Mouse (Mus musculus) neural tube, embryonic 14.5 days (tissue): Measurements from ENCODE around the gene Hnrnpf. TPM values are rescaled to one million over a fixed set of nuclear protein-coding genes. Genes with fewer than 3 reads are reported as not detected.
A peak's percentile ranks its signal among the peaks of the same experiment; 100 is the strongest.

Experiments
- ATAC-seq: fragments of 200-750 bp; cut with Nextera tagmentation; 2 replicates; pipeline ENCODE4 v1.8.0; 2017; ENCODE audit warnings: low read depth, mild to moderate bottlenecking, moderate TSS enrichment, moderate library complexity
- H3K27ac ChIP-seq: fragments of 300-500 bp; sonication (generic); 2 replicates; pipeline ENCODE4 v1.5.1; 2014; ENCODE audit warnings: low read depth, mild to moderate bottlenecking, control low read depth, low read length, moderate library complexity, mixed read lengths
- H3K27me3 ChIP-seq: fragments of 300-500 bp; sonication (generic); 2 replicates; pipeline ENCODE4 v1.6.1; 2014; ENCODE audit warnings: low read length; ENCODE audit not compliant: control insufficient read depth, insufficient read depth
- H3K36me3 ChIP-seq: fragments of 300-500 bp; sonication (generic); 2 replicates; pipeline ENCODE4 v1.6.1; 2014; ENCODE audit warnings: low read length, mixed read lengths; ENCODE audit not compliant: control insufficient read depth, insufficient read depth
- H3K4me1 ChIP-seq: fragments of 300-500 bp; sonication (generic); 2 replicates; pipeline ENCODE4 v1.6.1; 2014; ENCODE audit warnings: low read length; ENCODE audit not compliant: control insufficient read depth, insufficient read depth
- H3K4me2 ChIP-seq: fragments of 300-500 bp; sonication (generic); 2 replicates; pipeline ENCODE4 v1.6.1; 2014; ENCODE audit warnings: mild to moderate bottlenecking, low read depth, low read length, control low read depth
- H3K4me3 ChIP-seq: fragments of 300-500 bp; sonication (generic); 2 replicates; pipeline ENCODE4 v1.5.1; 2014; ENCODE audit warnings: low read depth, low read length, control low read depth, mixed read lengths
- H3K9ac ChIP-seq: fragments of 300-500 bp; sonication (generic); replicated peaks from 2 replicates; pipeline ENCODE4 v1.6.1; 2014; ENCODE audit warnings: low read depth, mild to moderate bottlenecking, control low read depth, low read length, mixed read lengths
- H3K9me3 ChIP-seq: fragments of 300-500 bp; sonication (generic); 2 replicates; pipeline ENCODE4 v1.6.1; 2016; ENCODE audit warnings: low read length; ENCODE audit not compliant: control insufficient read depth
- WGBS: fragments of 180-500 bp; shearing (Covaris S2); extraction: QIAGEN DNeasy Blood & Tissue Kit; methylation state at CpG from one replicate; pipeline ENCODE4 v1.1.7; 2014; 5-methylcytosine and 5-hydroxymethylcytosine counted together
- polyA plus RNA-seq: library from polyadenylated mRNA; unstranded; fragments of >200 nt; fragmentation: Nextera tagmentation; extraction: Ambion mirVana; gene quantifications from 2 replicates; pipeline ENCODE4 v1.2.1, GENCODE M21; 2014

Hnrnpf gene
- polyA plus RNA-seq, result 187 and 245 TPM in 2 replicates

DNA sequence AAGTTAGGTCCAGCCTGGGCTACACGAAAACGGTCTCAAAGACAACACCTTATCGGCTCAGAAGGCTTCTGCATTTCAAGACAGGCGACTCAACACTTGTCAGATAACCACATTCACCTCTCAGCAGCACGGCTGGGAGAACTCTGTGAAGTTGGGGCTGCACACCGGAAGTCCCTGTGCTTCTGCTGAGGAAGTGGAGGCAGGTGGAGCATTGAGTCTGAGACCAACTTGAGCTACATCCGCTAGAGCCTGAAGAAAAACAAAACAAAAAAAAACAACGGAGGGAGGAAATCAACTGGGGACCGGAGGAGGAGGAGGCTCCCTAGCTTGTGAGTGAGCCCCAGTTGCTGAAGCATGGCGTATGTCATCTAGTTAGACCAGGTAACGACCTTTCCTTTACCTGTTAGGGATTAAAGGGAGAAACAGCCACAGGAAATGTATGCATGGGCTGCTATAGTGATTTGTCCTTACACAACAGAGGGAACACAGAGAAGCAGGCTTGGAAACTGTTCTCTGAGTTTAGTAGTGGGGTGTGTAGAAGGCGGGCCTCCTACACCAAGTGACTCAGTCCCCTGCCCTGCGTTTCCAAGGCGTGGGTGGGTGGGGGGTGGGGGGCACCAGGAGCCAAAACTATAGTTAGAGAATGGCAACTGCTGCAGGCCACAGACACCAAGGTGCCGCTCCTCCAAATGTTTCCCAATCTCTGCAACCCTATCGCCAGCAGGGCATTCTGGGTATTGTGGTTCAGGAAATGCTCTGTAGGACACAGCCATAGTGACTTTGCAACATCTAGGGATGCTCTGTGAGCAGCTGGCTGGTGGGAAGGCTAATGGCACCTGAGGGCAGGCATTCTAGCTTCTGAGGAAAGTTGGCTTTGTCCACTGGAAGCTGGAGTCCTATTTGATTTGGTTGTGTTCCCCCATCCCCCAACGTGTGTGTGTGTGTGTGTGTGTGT lies at the start of gene Hnrnpf:
TSS of gene Hnrnpf (plus strand) at position 199 of the 955 bp plus-strand sequence.
- no peaks in the 10 kb centered on the region for H3K27me3 ChIP-seq
- H3K9ac ChIP-seq, result no peak within 1 kb of the TSS
- H3K4me2 ChIP-seq, result no peak within 1 kb of the TSS
- H3K9me3 ChIP-seq, result no peaks in the 10 kb centered on the region
- no peak within 1 kb of the TSS for H3K27ac ChIP-seq
- no peaks in the 10 kb centered on the region for H3K4me1 ChIP-seq
- 81% methylated on average over 17 of the region's 17 CpGs for WGBS
- H3K36me3 ChIP-seq, result no peaks in the 10 kb centered on the region
- H3K4me3 ChIP-seq, result no peak within 1 kb of the TSS
- no peak for ATAC-seq

- H3K4me1 ChIP-seq, result no peaks in the 10 kb centered on the region
- 60% methylated on average over 2 of the region's 2 CpGs for WGBS
- H3K36me3 ChIP-seq, result peaks cover 19% of the 10 kb centered on the region
- H3K9me3 ChIP-seq, result no peaks in the 10 kb centered on the region
- no peak overlapping the region for H3K4me3 ChIP-seq
- H3K27me3 ChIP-seq, result no peaks in the 10 kb centered on the region
- ATAC-seq, result no peak
- no peak overlapping the region for H3K27ac ChIP-seq
- no peak overlapping the region for H3K4me2 ChIP-seq
- H3K9ac ChIP-seq, result no peak overlapping the region
These were observed 48.4 kb upstream of the Hnrnpf start for GRCm38 (mm10) chr6:117851747-117852146.

DNA sequence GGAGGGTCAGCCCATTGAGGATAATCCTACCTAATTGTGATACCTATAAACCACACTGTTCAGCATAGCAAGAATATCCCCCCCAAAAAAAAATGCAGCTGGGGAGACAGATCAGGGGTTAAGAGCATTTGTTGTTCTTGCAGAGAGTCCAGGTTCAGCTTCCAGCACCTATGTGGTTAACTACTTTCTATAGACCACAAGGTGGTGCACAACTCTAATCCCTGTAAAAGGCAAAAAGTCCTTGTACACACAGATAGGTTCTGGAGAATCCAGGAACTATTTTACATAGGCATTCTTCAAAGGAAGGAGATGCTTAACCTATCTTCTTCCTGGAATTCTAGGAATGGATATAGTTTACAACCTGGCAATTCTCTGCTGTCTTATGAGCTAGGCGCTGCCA lies 42.1 kb upstream of the Hnrnpf start:
- Histone ChIP-seq H3K9me3 (no peaks in the 10 kb centered on the region), H3K27ac (no peak overlapping the region), H3K4me2 (no peak overlapping the region), H3K4me1 (no peaks in the 10 kb centered on the region), H3K36me3 (no peaks in the 10 kb centered on the region), H3K4me3 (no peak overlapping the region), H3K27me3 (no peaks in the 10 kb centered on the region), H3K9ac (no peak overlapping the region)
- no peak for ATAC-seq
- 81% methylated on average over 1 of the region's 1 CpGs for WGBS

- Histone ChIP-seq H3K36me3 (no peaks in the 10 kb centered on the region), H3K4me1 (no peaks in the 10 kb centered on the region), H3K4me3 (peak within 1 kb of the TSS; percentile 56), H3K4me2 (peak within 1 kb of the TSS; percentile 88), H3K9me3 (no peaks in the 10 kb centered on the region), H3K27me3 (no peaks in the 10 kb centered on the region), H3K27ac (peak within 1 kb of the TSS; percentile 10; the same call in 1 of the 2 replicates), H3K9ac (peak within 1 kb of the TSS; percentile 72)
- WGBS, result 68% methylated on average over 6 of the region's 6 CpGs
- ATAC-seq, result no peak
These were observed 38.3 kb upstream of the Hnrnpf start, which contains the start of gene Zfp239 for GRCm38 (mm10) chr6:117861848-117862247. Zfp239 (plus strand) TSS chr6:117862100.

DNA sequence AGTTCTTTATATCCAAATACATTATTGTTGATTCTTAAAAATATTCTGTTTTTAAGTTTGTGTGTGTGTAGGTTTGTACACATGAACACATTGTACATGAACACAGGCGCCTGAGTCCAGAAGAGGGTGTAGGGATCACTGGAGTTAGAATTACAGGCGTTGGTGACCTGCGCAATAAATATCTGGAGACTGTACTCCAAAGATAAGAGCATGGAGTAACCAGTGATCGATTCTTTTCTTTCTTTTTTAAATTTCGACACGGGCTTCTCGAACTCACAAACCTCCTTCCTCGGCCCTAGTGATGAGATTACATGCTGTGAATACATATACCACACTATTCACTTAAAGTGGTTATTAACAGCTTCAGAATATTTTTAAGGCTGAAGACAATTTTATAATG lies 37.7 kb upstream of the Hnrnpf start:
- peak overlapping the region; percentile 56; the same call in 1 of the 2 replicates for H3K4me3 ChIP-seq

DNA sequence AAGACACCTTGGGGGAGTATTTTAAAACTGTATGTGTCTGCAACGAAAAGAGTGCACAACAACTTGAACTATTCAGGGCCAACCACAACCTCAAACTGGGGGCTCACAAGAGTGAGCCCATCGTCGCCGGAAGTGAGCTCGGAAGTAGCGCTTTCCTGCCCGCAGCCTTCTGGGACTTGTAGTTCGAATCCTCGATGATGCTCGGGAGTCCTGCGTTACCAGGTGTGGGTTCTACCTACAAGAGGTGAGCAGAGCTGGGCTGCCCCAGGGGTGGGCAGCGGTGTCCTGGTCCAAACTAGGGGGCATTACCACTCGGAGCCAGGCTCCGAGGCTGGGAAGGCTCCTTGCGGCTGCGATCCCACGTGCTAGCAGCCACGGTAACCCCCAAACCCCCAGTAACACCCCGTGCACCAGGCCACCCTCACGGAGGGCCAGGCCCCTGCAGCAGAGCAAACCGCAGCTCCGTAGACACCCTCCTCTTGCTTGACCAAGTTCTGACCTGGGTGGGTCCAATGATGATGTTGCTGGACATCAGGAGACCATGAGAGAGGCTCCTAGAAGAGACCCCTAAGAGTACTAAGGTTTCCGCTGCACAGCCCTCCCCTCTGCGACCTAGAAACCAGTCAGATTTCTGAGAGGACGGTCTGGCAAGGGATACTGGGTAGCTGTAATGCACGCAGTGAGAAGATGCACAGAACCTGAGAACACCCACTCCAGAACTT lies 37.1 kb upstream of the Hnrnpf start:
- ATAC-seq, result peak; percentile 94
- WGBS, result 1% methylated on average over 26 of the region's 26 CpGs
- H3K27ac ChIP-seq, result peak overlapping the region; percentile 10; the same call in 1 of the 2 replicates
- no peaks in the 10 kb centered on the region for H3K27me3 ChIP-seq
- peak overlapping the region; percentile 56 for H3K4me3 ChIP-seq
- H3K4me1 ChIP-seq, result no peaks in the 10 kb centered on the region
- H3K4me2 ChIP-seq, result peak overlapping the region; percentile 88
- H3K36me3 ChIP-seq, result no peaks in the 10 kb centered on the region
- H3K9ac ChIP-seq, result peak overlapping the region; percentile 72
- H3K9me3 ChIP-seq, result no peaks in the 10 kb centered on the region

More for the DNA sequence above, 37.7 kb upstream of the Hnrnpf start:
- Histone ChIP-seq H3K27ac (no peak overlapping the region), H3K9ac (no peak overlapping the region), H3K36me3 (no peaks in the 10 kb centered on the region), H3K4me2 (peak overlapping the region; percentile 88), H3K9me3 (no peaks in the 10 kb centered on the region), H3K4me1 (no peaks in the 10 kb centered on the region), H3K27me3 (no peaks in the 10 kb centered on the region)
- 79% methylated on average over 8 of the region's 8 CpGs for WGBS
- no peak for ATAC-seq

DNA sequence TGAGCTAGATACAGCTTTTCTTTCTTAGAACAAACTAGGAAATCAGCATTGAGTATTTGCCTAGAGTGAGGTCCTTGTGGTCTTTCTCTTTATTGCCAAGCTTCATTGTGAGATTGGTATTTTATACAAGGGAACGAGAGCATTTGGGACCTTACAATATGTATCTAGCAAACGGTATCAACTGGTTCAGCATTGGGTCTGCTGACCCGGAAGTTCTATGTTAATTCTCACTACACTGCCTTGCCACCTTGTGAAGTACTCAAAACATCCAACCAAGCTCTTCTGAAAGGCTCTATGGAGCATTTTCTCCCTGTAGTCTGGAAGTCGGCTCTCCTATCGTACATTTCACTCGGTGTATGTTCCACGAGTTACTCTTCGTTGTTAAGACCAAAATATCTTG lies 36.4 kb upstream of the Hnrnpf start:
- Histone ChIP-seq H3K36me3 (no peaks in the 10 kb centered on the region), H3K4me1 (no peaks in the 10 kb centered on the region), H3K27ac (no peak overlapping the region), H3K9ac (no peak overlapping the region; the same call in 1 of the 2 replicates), H3K9me3 (no peaks in the 10 kb centered on the region), H3K4me3 (no peak overlapping the region; the same call in 1 of the 2 replicates), H3K4me2 (peak overlapping the region; percentile 88), H3K27me3 (no peaks in the 10 kb centered on the region)
- no peak for ATAC-seq
- 93% methylated on average over 8 of the region's 8 CpGs for WGBS

GRCm38 (mm10) chr6:117868187-117868586 lies 31.9 kb upstream of the Hnrnpf start:
- no peak for ATAC-seq
- Histone ChIP-seq H3K36me3 (no peaks in the 10 kb centered on the region; the same call in 1 of the 2 replicates), H3K9me3 (no peaks in the 10 kb centered on the region), H3K27ac (no peak overlapping the region), H3K4me3 (no peak overlapping the region), H3K9ac (no peak overlapping the region), H3K27me3 (no peaks in the 10 kb centered on the region), H3K4me1 (no peaks in the 10 kb centered on the region), H3K4me2 (no peak overlapping the region)
- 95% methylated on average over 8 of the region's 8 CpGs for WGBS
